Mouse (Mus musculus) heart, embryonic 14.5 days (tissue): Measurements from ENCODE around the gene Gm49405. TPM values are rescaled to one million over a fixed set of nuclear protein-coding genes. Genes with fewer than 3 reads are reported as not detected.
A peak's percentile ranks its signal among the peaks of the same experiment; 100 is the strongest.
"Not testable (repeated sequence)": the region's sequence is repeated elsewhere in the genome, so short reads cannot be mapped to it uniquely, and the experiment has no call there.

ENCODE experiments used
- ATAC-seq: fragments of 200-750 bp; cut with Nextera tagmentation; 2 replicates; pipeline ENCODE4 v1.8.0; 2017; ENCODE audit warnings: low read depth, moderate TSS enrichment; ENCODE audit not compliant: insufficient number of reproducible peaks, insufficient read depth, low FRiP score
- H3K27ac ChIP-seq, 2 experiments: fragments of 200-500 bp in 1 of 2; fragments of 300-500 bp in 1 of 2; sonication (generic) in 1 of 2; replicated peaks in 1 of 2; 2 replicates each; pipeline ENCODE4 v1.5.1; 2012 to 2014; ENCODE audit warnings: low read depth in 2 of 2, low read length in 2 of 2, control low read depth in 1 of 2, mild to moderate bottlenecking in 1 of 2, mixed read lengths in 1 of 2; ENCODE audit not compliant: control insufficient read depth in 1 of 2, insufficient read depth in 1 of 2
- H3K27me3 ChIP-seq: fragments of 300-500 bp; sonication (generic); 2 replicates; pipeline ENCODE4 v1.6.1; 2014; ENCODE audit warnings: mild to moderate bottlenecking, low read length, control low read depth; ENCODE audit not compliant: control insufficient read depth, insufficient read depth
- H3K36me3 ChIP-seq: fragments of 300-500 bp; sonication (generic); 2 replicates; pipeline ENCODE4 v1.6.1; 2014; ENCODE audit warnings: mild to moderate bottlenecking, control low read depth, low read length, mixed read lengths; ENCODE audit not compliant: control insufficient read depth, insufficient read depth
- H3K4me1 ChIP-seq, 2 experiments: fragments of 200-500 bp in 1 of 2; fragments of 300-500 bp in 1 of 2; sonication (generic) in 1 of 2; 2 replicates each; pipeline ENCODE4 v1.6.1; 2012 to 2014; ENCODE audit warnings: low read length in 2 of 2, control low read depth in 1 of 2, mixed read lengths in 1 of 2; ENCODE audit not compliant: control insufficient read depth in 2 of 2, insufficient read depth in 2 of 2
- H3K4me2 ChIP-seq: fragments of 300-500 bp; sonication (generic); 2 replicates; pipeline ENCODE4 v1.6.1; 2014; ENCODE audit warnings: mild to moderate bottlenecking, low read length
- H3K4me3 ChIP-seq, 2 experiments: fragments of 200-500 bp in 1 of 2; fragments of 300-500 bp in 1 of 2; sonication (generic) in 1 of 2; 2 replicates each; pipeline ENCODE4 v1.5.1; 2012 to 2014; ENCODE audit warnings: low read length in 2 of 2, mild to moderate bottlenecking in 2 of 2, control low read depth in 1 of 2, low read depth in 1 of 2, moderate library complexity in 1 of 2; ENCODE audit not compliant: control insufficient read depth in 1 of 2, insufficient read depth in 1 of 2
- H3K9ac ChIP-seq: fragments of 300-500 bp; sonication (generic); 2 replicates; pipeline ENCODE4 v1.6.1; 2014; ENCODE audit warnings: mild to moderate bottlenecking, low read length
- H3K9me3 ChIP-seq: fragments of 300-500 bp; sonication (generic); 2 replicates; pipeline ENCODE4 v1.6.1; 2016; ENCODE audit warnings: low read length, control low read depth; ENCODE audit not compliant: control insufficient read depth
- WGBS: fragments of 180-500 bp; shearing (Covaris S2); extraction: QIAGEN DNeasy Blood & Tissue Kit; methylation state at CpG from one replicate; pipeline ENCODE4 v1.1.7; 2014; 5-methylcytosine and 5-hydroxymethylcytosine counted together
- polyA plus RNA-seq: library from polyadenylated mRNA; unstranded; fragments of >200 nt; fragmentation: Nextera tagmentation; extraction: Ambion mirVana; gene quantifications from 2 replicates; pipeline ENCODE4 v1.2.1, GENCODE M21; 2014

The Gm49405 gene
- polyA plus RNA-seq, 1 experiment from 2014 or later = 4.3 TPM

DNA sequence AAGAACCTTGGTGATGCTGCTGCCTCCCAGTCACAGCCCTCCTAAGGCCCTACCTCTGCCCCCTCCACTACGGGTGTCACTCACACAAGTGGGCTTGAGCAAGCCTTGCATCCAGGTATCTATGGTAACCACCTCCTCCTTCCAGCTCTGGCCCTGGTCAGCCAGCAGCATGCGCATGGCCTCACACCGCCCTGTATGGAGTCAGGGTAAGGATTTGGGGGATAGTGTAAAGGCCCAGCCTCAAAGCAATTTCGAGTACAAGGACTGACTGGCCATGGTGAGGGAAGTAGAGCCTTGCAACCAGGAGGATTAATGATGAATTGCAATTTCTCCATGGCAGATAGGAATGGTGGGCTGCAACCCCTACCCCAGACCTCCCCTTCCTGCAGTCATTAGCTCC, 41.1 kb downstream of the Gm49405 start:
- not testable (repeated sequence) for H3K4me2 ChIP-seq, H3K27ac ChIP-seq, H3K9me3 ChIP-seq, ATAC-seq, H3K27me3 ChIP-seq, H3K36me3 ChIP-seq, H3K4me3 ChIP-seq, H3K9ac ChIP-seq
- 86% methylated on average over 3 of the region's 4 CpGs for WGBS
- H3K4me1 ChIP-seq = peaks cover 3 to 11% of the 10 kb centered on the region in 2 experiments

DNA sequence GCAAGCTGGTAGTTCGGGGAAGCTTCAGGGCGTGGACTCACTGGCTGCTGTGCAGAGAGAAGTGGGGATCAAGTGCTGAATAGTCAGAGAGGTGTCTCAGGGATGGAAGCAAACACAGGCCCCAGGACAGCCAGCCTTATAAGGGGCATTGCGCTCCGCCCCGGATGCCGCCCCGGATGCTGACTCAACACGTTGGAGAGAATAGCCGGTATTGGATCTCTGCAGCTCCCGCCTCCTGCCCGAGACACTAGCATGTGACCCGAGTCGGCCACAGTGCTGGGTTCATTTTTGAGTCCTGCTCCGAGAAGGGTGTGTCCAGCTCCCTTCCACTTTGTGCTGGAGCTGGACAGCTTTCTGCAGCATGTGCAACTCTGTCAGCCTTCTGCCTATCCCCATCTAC, 41.7 kb downstream of the Gm49405 start:
- Histone ChIP-seq H3K4me2 (no peak overlapping the region), H3K36me3 (no peaks in the 10 kb centered on the region), H3K27ac (no peak overlapping the region), H3K9ac (no peak overlapping the region), H3K9me3 (no peaks in the 10 kb centered on the region), H3K27me3 (no peaks in the 10 kb centered on the region), H3K4me1 (peaks cover 3 to 8% of the 10 kb centered on the region in 2 experiments), H3K4me3 (no peak overlapping the region)
- WGBS = 49% methylated on average over 14 of the region's 14 CpGs
- ATAC-seq = 0 out of 2 replicates have a peak, but pooled peaks have one; percentile 4

DNA sequence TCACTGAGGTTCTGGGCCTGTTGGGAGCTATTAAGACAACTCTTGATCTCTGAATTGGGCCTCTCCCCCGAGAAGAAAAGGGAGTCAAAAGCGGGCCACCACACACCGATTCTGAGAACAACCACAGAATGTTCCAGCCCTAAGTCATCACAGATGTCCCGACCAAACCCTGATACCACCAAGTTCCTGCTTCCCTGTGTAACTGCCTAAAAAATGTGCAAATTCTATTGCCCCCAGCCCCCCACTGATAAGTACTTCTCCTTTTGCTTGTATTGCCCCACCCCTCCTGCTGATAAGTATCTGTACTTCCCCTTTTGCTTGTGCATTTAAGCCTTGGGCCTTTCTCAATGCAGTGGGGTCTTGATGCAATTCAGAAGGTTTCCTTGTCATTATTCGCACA, 43.7 kb downstream of the Gm49405 start:
- not testable (repeated sequence) for H3K9me3 ChIP-seq, H3K4me1 ChIP-seq, H3K9ac ChIP-seq, H3K4me2 ChIP-seq, H3K36me3 ChIP-seq, H3K27ac ChIP-seq, H3K4me3 ChIP-seq, H3K27me3 ChIP-seq, ATAC-seq
- WGBS = 79% methylated on average over 5 of the region's 5 CpGs

DNA sequence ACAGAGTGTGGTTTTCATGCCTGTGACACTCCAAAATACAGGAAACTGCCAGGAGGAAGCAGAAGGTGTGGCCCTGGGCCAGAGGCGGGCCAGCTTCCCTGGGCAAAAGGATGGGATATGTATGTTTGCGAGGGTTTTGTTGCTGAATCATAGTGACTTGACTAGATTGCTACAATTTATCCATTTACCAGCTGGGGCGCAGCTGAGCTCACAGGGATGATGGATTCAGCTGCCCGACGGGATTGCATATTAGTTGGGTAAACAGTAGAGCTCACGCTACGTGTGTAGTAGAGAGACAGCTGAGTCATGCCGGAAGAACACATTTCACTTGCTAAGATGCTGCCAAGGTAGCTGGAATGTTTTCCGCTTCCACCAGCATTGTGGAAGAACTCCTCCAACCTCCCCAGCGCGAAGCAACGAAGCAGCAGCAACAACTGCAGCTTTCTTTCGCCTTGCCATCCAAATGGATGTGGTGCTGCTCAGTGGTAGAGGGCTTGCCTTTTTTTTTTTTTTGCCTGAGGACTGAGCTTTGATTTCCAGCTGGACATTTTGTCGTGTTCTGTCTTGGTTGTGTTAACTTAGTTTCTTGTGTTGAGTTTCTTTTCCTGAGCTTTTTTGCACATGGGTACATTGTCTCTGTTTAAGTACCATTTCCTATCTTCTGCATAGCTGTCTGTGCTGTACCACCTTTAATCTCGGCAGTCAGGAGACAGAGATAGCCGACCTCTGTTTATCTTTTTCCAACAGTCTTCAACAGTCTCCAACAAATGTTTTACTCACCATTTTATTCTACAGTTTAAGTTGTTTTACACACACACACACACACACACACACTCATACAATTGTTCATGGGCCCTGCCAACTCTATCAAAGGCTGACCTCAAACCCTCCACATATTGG, 45.8 kb downstream of the Gm49405 start, which contains the start of gene Gstp2:
Gene Gstp2, minus strand, starts transcription at position 58 of the 900 bp plus-strand sequence.
- no peak within 1 kb of the TSS for H3K4me3 ChIP-seq

DNA sequence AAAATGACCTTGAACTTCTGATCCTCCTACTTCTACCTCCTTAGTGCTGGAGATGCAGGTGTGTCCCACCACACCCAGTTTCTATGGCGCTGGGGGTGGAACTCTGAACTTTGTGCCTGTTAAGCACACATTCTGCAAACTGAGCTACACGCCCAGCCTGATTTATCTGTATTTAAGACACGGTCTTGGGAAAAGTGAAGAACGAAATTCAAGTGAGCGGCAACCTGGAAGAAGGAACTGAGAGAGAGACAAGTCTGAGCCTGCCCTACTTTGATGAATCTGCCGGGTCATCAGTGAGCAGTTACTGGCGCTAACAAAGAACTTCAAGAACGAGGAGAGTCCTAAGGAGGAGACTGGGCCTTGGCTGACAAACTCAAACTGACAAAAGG, 46.4 kb downstream of the Gm49405 start:
- Histone ChIP-seq H3K4me3 (no peak overlapping the region), H3K36me3 (no peaks in the 10 kb centered on the region), H3K9me3 (no peaks in the 10 kb centered on the region), H3K4me2 (no peak overlapping the region), H3K9ac (no peak overlapping the region), H3K27me3 (no peaks in the 10 kb centered on the region), H3K4me1 (peaks cover 0 to 5% of the 10 kb centered on the region in 2 experiments; a peak in 1 of 4 replicates), H3K27ac (no peak overlapping the region)
- ATAC-seq = no peak
- WGBS = 83% methylated on average over 8 of the region's 8 CpGs

More for the DNA sequence above, 45.8 kb downstream of the Gm49405 start, which contains the start of gene Gstp2:
- Histone ChIP-seq H3K9me3 (no peaks in the 10 kb centered on the region), H3K27me3 (no peaks in the 10 kb centered on the region), H3K4me1 (peaks cover 0 to 5% of the 10 kb centered on the region in 2 experiments; a peak in 1 of 4 replicates), H3K27ac (0 out of 4 replicates have a peak within 1 kb of the TSS, but pooled peaks of 1 of the 2 experiments have one; percentile 32), H3K9ac (no peak within 1 kb of the TSS), H3K4me2 (peak within 1 kb of the TSS; percentile 27), H3K36me3 (no peaks in the 10 kb centered on the region)
- WGBS = 45% methylated on average over 16 of the region's 16 CpGs
- peak; percentile 39; the same call in 1 of the 2 replicates for ATAC-seq

DNA sequence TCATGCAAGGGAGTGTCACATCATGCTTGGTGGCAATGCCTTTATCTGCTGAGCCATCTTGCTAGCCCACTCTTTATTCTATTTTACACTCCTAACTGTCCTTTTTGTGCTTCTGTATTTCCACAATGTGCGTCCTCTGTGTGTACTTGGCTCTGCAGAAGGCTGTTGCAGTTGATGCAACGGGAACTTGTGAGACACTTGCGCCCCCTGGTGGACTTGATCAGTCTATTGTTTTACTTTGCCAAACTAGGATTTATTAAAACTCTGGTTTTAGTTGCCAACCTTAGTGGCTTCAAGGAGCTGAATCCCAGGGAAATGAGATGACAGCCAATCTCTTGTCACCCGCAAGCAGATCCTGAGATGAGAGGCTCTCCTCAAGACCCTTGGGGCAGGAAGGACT, 47.4 kb downstream of the Gm49405 start:
- H3K4me2 ChIP-seq = no peak overlapping the region
- no peaks in the 10 kb centered on the region for H3K27me3 ChIP-seq
- no peak overlapping the region for H3K9ac ChIP-seq
- no peaks in the 10 kb centered on the region for H3K36me3 ChIP-seq
- H3K9me3 ChIP-seq = no peaks in the 10 kb centered on the region
- H3K27ac ChIP-seq = no peak overlapping the region
- peaks cover 0 to 5% of the 10 kb centered on the region in 2 experiments; a peak in 1 of 4 replicates for H3K4me1 ChIP-seq
- 19% methylated on average over 4 of the region's 4 CpGs for WGBS
- no peak overlapping the region for H3K4me3 ChIP-seq
- ATAC-seq = no peak

DNA sequence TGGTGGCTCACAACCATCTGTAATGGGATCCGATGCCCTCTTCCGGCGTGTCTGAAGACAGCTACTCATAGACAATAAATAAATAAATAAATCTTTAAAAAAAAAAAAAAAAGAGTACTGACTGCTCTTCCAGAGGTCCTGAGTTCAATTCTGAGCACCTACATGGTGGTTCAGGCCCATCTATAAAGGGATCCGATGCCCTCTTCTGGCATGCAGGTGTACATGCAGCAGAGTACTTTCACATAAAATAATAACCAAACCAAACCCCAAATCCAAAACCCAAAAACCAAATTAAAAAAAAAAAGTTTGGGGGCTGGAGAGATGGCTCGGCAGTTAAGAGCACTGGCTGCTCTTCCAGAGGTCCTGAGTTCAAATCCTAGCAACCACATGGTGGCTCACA, 48.6 kb downstream of the Gm49405 start:
- not testable (repeated sequence) for H3K36me3 ChIP-seq, H3K4me3 ChIP-seq, H3K9ac ChIP-seq, H3K27me3 ChIP-seq, H3K4me2 ChIP-seq, ATAC-seq, H3K4me1 ChIP-seq, H3K9me3 ChIP-seq, H3K27ac ChIP-seq
- 84% methylated on average over 5 of the region's 5 CpGs for WGBS
